Mouse (Mus musculus) forebrain, embryonic 12.5 days (tissue): ENCODE results near the gene Tnfsf13. TPM values are rescaled to one million over a fixed set of nuclear protein-coding genes. Genes with fewer than 3 reads are reported as not detected.
"Not testable (repeated sequence)": the region's sequence is repeated elsewhere in the genome, so short reads cannot be mapped to it uniquely, and the experiment has no call there.

Experiments
- ATAC-seq: fragments of 200-750 bp; cut with Nextera tagmentation; 2 replicates; pipeline ENCODE4 v1.8.0; 2017; ENCODE audit warnings: moderate TSS enrichment; ENCODE audit not compliant: low FRiP score
- H3K27ac ChIP-seq: fragments of 300-500 bp; sonication (generic); 2 replicates; pipeline ENCODE4 v1.5.1; 2016; ENCODE audit warnings: mild to moderate bottlenecking
- H3K27me3 ChIP-seq: fragments of 300-500 bp; sonication (generic); 2 replicates; pipeline ENCODE4 v1.6.1; 2016; ENCODE audit warnings: mild to moderate bottlenecking
- H3K36me3 ChIP-seq: fragments of 300-500 bp; sonication (generic); replicated peaks from 2 replicates; pipeline ENCODE4 v1.6.1; 2016; ENCODE audit warnings: mild to moderate bottlenecking
- H3K4me1 ChIP-seq: fragments of 300-500 bp; sonication (generic); 2 replicates; pipeline ENCODE4 v1.6.1; 2016
- H3K4me2 ChIP-seq: fragments of 300-500 bp; sonication (generic); 2 replicates; pipeline ENCODE4 v1.6.1; 2016; ENCODE audit warnings: mild to moderate bottlenecking, moderate library complexity
- H3K4me3 ChIP-seq: fragments of 300-500 bp; sonication (generic); replicated peaks from 2 replicates; pipeline ENCODE4 v1.5.1; 2016; ENCODE audit warnings: mild to moderate bottlenecking
- H3K9ac ChIP-seq: fragments of 300-500 bp; sonication (generic); 2 replicates; pipeline ENCODE4 v1.6.1; 2016; ENCODE audit warnings: mild to moderate bottlenecking
- H3K9me3 ChIP-seq: fragments of 300-500 bp; sonication (generic); 2 replicates; pipeline ENCODE4 v1.6.1; 2016
- WGBS: fragments of 180-500 bp; shearing (Covaris S2); methylation state at CpG from one replicate; pipeline ENCODE4 v1.1.7; 2016; 5-methylcytosine and 5-hydroxymethylcytosine counted together
- polyA plus RNA-seq: library from polyadenylated mRNA; unstranded; fragments of >200 nt; fragmentation: Nextera tagmentation; extraction: Ambion mirVana; gene quantifications from 2 replicates; pipeline ENCODE4 v1.2.1, GENCODE M21; 2016

Gene Tnfsf13
- polyA plus RNA-seq, result 0.26 TPM in 1 of 2 replicates, not detected in the other

DNA sequence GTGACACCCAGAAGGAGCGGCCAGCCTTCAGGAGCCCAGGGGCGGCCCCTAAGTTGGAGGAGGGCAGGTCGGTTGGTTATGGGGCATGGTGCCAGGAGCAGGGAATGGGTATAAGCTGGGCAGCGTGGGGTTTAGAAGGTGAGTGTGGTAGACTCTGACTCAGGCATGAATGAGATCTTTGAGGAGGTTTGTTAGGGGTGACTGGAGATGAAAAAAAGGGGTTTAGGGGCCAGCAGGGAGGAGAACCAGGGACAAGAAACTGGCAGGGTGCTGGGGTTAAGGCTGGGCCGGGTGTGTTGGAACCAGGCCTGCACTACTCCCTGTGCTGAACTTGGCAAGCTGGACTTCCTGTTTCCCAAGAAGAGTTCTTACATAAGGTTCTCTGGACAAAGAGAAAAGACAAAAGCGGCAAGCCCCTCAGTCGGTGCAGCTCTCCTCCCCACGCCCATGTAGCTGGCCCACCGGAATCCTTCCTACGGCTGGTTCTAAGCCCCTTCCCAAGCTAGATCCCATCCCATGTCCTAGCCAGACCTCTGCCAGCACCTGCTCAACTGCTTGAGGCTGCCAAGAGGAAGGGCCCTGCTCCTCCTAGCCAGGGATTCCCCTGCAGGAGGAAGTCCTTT, at the start of gene Tnfsf13:
TSS of gene Tnfsf13 (minus strand) at position 259 of the 623 bp plus-strand sequence.
- peak within 1 kb of the TSS; percentile 25; the same call in 1 of the 2 replicates for H3K9ac ChIP-seq
- peaks cover 23% of the 10 kb centered on the region for H3K4me1 ChIP-seq
- peaks cover 17% of the 10 kb centered on the region; the same call in 1 of the 2 replicates for H3K27me3 ChIP-seq
- no peak within 1 kb of the TSS for H3K27ac ChIP-seq
- no peak within 1 kb of the TSS for H3K4me3 ChIP-seq
- no peak within 1 kb of the TSS for H3K4me2 ChIP-seq
- no peaks in the 10 kb centered on the region for H3K36me3 ChIP-seq
- WGBS, result 60% methylated on average over 10 of the region's 10 CpGs
- no peaks in the 10 kb centered on the region for H3K9me3 ChIP-seq
- ATAC-seq, result no peak

DNA sequence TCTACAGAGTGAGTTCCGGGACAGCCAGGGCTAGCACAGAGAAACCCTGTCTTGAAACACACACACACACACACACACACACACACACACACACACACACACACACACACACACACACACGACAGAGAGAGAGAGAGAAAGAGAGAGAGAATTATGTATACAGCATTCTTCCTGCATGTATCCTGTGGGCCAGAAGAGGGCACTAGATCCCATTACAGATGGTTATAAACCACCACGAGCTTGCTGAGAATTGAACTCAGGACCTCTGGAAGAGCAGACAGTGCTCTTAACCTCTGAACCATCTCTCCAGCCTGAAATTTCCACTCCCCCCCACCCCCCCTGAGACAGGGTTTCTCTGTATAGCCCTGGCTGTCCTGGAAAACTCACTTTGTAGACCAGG, 45.8 kb upstream of the Tnfsf13 start:
- H3K27me3 ChIP-seq, H3K4me3 ChIP-seq, H3K4me1 ChIP-seq, H3K9ac ChIP-seq, H3K27ac ChIP-seq, ATAC-seq, H3K9me3 ChIP-seq, H3K4me2 ChIP-seq: not testable (repeated sequence)
- peaks cover 31% of the 10 kb centered on the region for H3K36me3 ChIP-seq
- 91% methylated on average over 2 of the region's 3 CpGs for WGBS

DNA sequence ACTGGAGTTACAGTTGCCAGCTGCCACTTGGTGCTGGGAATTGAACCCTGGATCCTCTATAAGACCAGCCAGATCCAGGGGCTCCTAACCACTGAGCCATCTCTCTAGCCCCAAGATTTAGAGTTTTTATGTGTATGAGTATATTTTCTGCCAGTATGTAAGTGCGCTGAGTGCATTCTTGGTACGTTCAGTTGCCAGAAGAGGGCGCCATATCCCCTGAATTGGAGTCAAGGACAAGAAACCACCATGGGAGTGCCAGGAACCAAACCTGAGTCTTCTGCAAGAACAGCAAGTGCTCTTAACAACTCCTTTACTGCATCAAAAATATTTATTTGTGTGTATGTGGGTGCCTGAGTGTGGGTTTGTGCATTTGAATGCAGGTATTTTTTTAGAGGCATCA, 43.5 kb upstream of the Tnfsf13 start:
- Histone ChIP-seq H3K36me3 (peaks cover 7% of the 10 kb centered on the region), H3K27me3 (no peaks in the 10 kb centered on the region), H3K9ac (no peak overlapping the region), H3K27ac (no peak overlapping the region), H3K4me3 (no peak overlapping the region), H3K9me3 (no peaks in the 10 kb centered on the region), H3K4me2 (no peak overlapping the region), H3K4me1 (no peaks in the 10 kb centered on the region)
- no peak for ATAC-seq
- WGBS, result 13% methylated on average over 3 of the region's 3 CpGs

DNA sequence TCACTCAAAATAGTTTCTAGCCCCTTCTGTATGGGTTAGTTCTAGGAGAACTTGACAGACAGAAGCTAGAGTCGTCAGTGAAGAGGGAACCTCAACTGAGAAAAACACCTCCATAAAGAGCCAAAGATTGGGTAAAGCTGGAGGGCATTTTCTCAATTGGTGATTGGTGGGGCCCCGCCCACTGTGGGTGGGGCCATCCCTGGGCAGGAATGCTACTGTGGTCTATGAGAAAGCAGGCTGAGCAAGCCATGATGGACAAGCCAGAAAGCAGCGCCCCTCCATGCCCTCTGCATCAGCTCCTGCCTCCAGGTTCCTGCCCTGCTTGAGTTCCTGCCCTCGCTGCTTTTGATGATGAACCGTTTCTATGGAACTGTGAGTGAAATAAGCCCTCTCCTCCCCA, 40.4 kb upstream of the Tnfsf13 start:
- Histone ChIP-seq H3K27me3 (no peaks in the 10 kb centered on the region), H3K4me3 (no peak overlapping the region), H3K4me1 (no peaks in the 10 kb centered on the region), H3K27ac (no peak overlapping the region), H3K9me3 (no peaks in the 10 kb centered on the region), H3K4me2 (no peak overlapping the region), H3K36me3 (no peaks in the 10 kb centered on the region), H3K9ac (no peak overlapping the region)
- no peak for ATAC-seq
- 39% methylated on average over 5 of the region's 5 CpGs for WGBS

DNA sequence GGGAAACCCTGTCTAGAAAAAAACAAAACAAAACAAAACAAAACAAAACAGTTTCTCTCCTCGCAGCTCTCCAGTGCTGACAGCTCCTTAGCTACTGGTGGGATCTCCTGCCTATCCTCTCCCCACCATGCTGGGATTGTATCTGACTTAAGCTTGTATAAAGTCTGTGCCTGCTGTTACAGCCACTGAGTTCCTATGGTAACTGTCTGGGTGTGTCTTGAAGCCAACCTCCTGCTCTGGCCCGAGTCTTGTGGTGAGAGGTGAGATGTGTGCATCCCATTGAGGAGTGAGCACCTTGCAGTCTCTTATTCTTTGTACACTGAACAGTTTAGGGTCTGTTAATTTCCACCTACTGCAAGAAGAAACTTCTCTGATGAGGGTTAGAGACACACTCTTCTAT, 37.5 kb upstream of the Tnfsf13 start:
- Histone ChIP-seq H3K9ac (no peak overlapping the region), H3K36me3 (no peaks in the 10 kb centered on the region), H3K4me2 (no peak overlapping the region), H3K9me3 (no peaks in the 10 kb centered on the region), H3K27me3 (no peaks in the 10 kb centered on the region), H3K4me1 (peaks cover 5% of the 10 kb centered on the region; the same call in 1 of the 2 replicates), H3K4me3 (no peak overlapping the region), H3K27ac (no peak overlapping the region)
- ATAC-seq, result no peak
- WGBS, result 63% methylated on average over 2 of the region's 2 CpGs

DNA sequence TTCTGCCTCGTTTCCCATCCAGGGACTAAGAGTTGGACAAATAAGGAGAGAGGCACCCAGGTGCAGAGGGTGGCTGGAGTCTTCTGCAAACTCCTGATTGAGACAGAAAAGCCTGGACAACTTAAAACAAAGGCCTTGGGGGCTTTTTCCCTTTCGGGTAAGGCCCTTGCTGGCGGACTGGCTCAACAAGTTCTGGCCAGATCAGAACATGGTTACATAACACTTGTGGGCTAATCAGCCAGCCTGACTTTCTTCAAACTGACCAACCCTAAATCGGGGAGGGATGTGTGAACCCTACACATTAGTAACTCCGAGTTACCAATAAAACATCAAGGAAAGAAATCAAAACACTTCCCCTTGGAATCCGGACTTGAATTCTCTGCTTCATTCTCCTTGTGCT, 35.3 kb upstream of the Tnfsf13 start:
- Histone ChIP-seq H3K4me1 (peaks cover 5% of the 10 kb centered on the region; the same call in 1 of the 2 replicates), H3K27ac (no peak overlapping the region), H3K36me3 (no peaks in the 10 kb centered on the region), H3K4me2 (no peak overlapping the region), H3K27me3 (no peaks in the 10 kb centered on the region), H3K9ac (no peak overlapping the region), H3K4me3 (no peak overlapping the region), H3K9me3 (no peaks in the 10 kb centered on the region)
- WGBS, result 81% methylated on average over 6 of the region's 6 CpGs
- no peak for ATAC-seq

DNA sequence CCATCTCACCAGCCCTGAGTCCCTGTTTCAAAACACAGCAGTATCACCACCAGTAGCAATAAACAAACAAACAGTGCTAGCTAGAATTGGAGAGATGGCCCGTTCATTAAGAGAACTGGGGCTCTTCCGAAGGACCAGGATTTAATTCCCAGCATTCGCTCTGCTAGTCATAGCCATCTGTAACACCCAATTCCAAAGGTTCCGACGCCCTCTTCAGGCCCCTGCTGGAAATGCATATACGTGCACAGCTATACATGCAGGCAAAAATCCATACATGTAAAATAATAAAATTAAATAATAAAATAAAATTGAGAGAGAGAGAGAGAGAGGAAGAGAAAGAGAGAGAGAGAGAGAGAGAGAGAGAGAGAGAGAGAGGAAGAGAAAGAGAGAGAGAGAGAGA, 33.8 kb upstream of the Tnfsf13 start:
- WGBS, result 70% methylated on average over 6 of the region's 6 CpGs
- Histone ChIP-seq H3K4me3 (no peak overlapping the region), H3K36me3 (no peaks in the 10 kb centered on the region), H3K4me2 (no peak overlapping the region), H3K9me3 (no peaks in the 10 kb centered on the region), H3K27me3 (no peaks in the 10 kb centered on the region), H3K9ac (no peak overlapping the region), H3K27ac (no peak overlapping the region), H3K4me1 (peaks cover 5% of the 10 kb centered on the region; the same call in 1 of the 2 replicates)
- ATAC-seq, result no peak

DNA sequence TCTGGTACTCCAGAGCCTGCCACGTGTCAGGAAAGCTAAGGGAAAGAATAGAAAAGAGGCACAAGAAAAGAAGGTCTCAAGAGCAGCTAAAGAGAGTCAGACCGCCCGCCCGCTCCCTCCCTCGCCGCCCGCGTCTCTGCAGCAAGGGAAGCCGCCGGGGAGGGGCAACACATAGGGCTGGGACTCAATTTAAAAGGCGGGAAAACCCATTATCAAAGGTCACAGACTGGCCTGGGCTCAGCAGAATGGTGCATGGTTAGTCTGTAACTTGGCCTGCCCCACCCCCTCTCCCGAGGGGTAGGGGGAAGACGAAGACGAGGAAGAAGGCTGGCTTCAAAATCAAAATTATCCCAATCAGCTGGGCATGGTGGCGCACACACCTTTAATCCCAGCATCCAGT, 33.1 kb upstream of the Tnfsf13 start:
- WGBS, result 23% methylated on average over 15 of the region's 15 CpGs
- Histone ChIP-seq H3K4me3 (no peak overlapping the region), H3K36me3 (no peaks in the 10 kb centered on the region), H3K9ac (no peak overlapping the region), H3K27me3 (no peaks in the 10 kb centered on the region), H3K4me2 (peak overlapping the region; percentile 6), H3K4me1 (peaks cover 5% of the 10 kb centered on the region; the same call in 1 of the 2 replicates), H3K9me3 (no peaks in the 10 kb centered on the region), H3K27ac (no peak overlapping the region)
- ATAC-seq, result no peak

DNA sequence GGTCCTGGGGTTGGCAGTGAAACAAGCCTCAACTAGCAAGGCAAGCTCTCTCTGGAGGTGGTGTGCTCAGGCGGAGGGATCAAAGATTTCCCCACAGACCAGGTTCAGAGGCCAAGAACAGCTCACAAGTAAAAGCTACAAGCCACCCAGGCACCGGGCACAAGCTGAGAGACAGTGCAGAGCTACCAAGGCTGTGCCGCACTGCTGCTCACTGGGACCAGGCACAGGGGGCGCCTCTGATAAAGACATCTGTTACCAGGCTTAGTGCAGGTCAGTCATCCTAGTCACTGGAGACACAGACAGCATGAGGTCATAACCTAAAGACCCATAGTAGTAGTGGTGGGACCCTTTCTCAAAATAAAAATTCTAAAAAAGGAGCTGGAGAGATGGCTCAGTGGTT, 31.4 kb upstream of the Tnfsf13 start:
- Histone ChIP-seq H3K9me3 (no peaks in the 10 kb centered on the region), H3K4me2 (no peak overlapping the region), H3K4me3 (no peak overlapping the region), H3K9ac (no peak overlapping the region), H3K27ac (no peak overlapping the region), H3K27me3 (no peaks in the 10 kb centered on the region), H3K36me3 (no peaks in the 10 kb centered on the region), H3K4me1 (peaks cover 5% of the 10 kb centered on the region; the same call in 1 of the 2 replicates)
- ATAC-seq, result no peak
- 72% methylated on average over 4 of the region's 4 CpGs for WGBS

DNA sequence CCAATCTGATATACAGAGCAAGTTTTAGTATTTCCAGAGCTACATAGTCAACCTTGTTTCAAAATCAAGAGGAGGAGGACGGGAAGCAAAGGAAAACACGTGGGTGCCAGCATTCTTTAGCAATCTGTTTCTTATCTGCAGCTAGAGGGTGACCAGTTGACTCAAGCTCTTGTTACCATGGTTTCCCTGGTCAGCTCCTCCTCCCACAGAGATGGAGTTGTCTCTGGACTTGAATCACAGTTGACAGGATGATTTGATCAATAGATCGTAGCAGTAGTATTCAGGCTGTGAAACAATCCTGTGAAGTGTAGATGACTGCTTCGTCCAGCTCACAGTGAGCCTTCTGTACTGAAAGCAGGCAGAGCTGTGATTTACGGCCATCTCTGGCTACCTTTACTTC, 30.3 kb upstream of the Tnfsf13 start:
- Histone ChIP-seq H3K4me3 (no peak overlapping the region), H3K4me2 (no peak overlapping the region), H3K9ac (no peak overlapping the region), H3K27ac (no peak overlapping the region), H3K27me3 (no peaks in the 10 kb centered on the region), H3K4me1 (peaks cover 5% of the 10 kb centered on the region; the same call in 1 of the 2 replicates), H3K36me3 (no peaks in the 10 kb centered on the region), H3K9me3 (no peaks in the 10 kb centered on the region)
- no peak for ATAC-seq
- WGBS, result 50% methylated on average over 5 of the region's 5 CpGs

DNA sequence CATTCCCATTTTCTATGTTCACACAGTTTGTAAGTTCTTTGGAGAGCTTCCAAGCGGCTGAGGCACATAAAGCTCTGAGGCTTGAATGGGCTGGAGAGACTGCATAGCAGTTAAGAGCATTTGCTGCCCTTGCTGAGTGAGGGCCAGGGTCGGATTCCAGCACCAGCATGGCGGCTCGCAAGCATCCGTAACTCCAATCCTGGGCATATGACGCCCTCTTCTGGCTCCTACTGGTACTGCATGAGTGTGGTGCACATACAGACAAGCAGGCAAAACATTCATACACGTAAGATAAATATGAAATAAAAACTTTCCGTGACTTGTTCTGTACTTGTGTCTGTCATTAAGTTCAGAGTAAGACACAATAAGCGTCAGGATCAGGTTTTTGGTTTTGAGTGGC, 29.9 kb upstream of the Tnfsf13 start:
- no peak for ATAC-seq
- Histone ChIP-seq H3K4me3 (no peak overlapping the region), H3K4me1 (peaks cover 5% of the 10 kb centered on the region; the same call in 1 of the 2 replicates), H3K4me2 (no peak overlapping the region), H3K9ac (no peak overlapping the region), H3K27ac (no peak overlapping the region), H3K9me3 (no peaks in the 10 kb centered on the region), H3K36me3 (no peaks in the 10 kb centered on the region), H3K27me3 (no peaks in the 10 kb centered on the region)
- WGBS, result 63% methylated on average over 9 of the region's 9 CpGs

DNA sequence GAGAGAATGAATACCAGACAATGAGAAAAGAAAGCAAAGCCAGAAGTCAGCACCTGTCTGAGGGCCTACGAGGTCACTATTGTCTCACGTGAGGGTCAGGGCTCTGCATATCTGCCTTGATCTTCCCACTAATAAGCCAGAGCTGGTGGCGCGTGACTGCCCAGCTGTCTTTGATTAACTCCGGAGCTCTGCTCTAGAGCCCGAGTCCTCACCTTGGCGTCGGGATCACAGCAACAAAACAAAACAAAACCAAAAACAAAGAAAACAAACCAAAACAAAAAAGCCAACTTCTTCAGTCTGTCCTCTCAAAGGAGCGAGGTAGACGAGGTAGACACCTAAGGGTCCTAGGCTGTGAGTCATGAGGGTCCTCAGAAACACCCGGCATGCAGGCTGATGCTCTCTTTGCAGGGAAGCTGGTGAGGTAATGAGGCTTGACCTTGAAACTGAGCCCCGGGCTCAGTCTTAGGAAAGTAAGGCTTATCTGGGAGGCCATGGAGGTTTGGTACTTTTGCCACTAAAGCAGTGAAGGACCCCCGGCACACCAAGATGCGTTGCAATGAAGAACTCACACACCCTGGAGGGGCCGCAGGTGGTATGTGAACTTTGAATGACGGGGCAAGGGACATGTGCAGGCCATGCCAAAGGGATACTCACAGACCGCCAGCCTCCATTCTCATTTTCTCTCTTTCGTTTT, 29.2 kb upstream of the Tnfsf13 start:
- Histone ChIP-seq H3K4me3 (no peak overlapping the region), H3K9ac (no peak overlapping the region), H3K9me3 (no peaks in the 10 kb centered on the region), H3K27ac (no peak overlapping the region), H3K4me2 (no peak overlapping the region), H3K36me3 (no peaks in the 10 kb centered on the region), H3K27me3 (no peaks in the 10 kb centered on the region), H3K4me1 (peaks cover 5% of the 10 kb centered on the region; the same call in 1 of the 2 replicates)
- WGBS, result 79% methylated on average over 18 of the region's 18 CpGs
- ATAC-seq, result no peak
